Mouse (Mus musculus) MEL (cell line): ENCODE data around the gene Kcnn1. TPM values are rescaled to one million over a fixed set of nuclear protein-coding genes. Genes with fewer than 3 reads are reported as not detected.

Experiments
- DNase-seq: peaks from one replicate; pipeline ENCODE4 v3.0.0; 2011; ENCODE audit warnings: low read depth, low spot score
- H3K27ac ChIP-seq: 2 replicates; pipeline ENCODE4 v1.5.1; 2012; ENCODE audit warnings: low read depth, mild to moderate bottlenecking, control low read depth, low read length, moderate library complexity; ENCODE audit not compliant: control insufficient read depth
- H3K27me3 ChIP-seq, 2 experiments: fragments of 150-350 bp in 1 of 2; sonication (generic) in 1 of 2; 2 replicates each; pipeline ENCODE4 v1.6.1; 2012; ENCODE audit warnings: low read length in 2 of 2, mild to moderate bottlenecking in 2 of 2, improper control_type of control experiment in 1 of 2, moderate library complexity in 1 of 2; ENCODE audit not compliant: insufficient read depth in 2 of 2, control insufficient read depth in 1 of 2
- H3K36me3 ChIP-seq, 2 experiments: 2 replicates each; pipeline ENCODE4 v1.6.1; 2012 to 2014; ENCODE audit warnings: low read length in 2 of 2, improper control_type of control experiment in 1 of 2, inconsistent platforms in 1 of 2, mild to moderate bottlenecking in 1 of 2; ENCODE audit not compliant: insufficient read depth in 2 of 2, control insufficient read depth in 1 of 2
- H3K4me1 ChIP-seq, 2 experiments: fragments of 150-350 bp in 1 of 2; sonication (generic) in 1 of 2; 2 replicates each; pipeline ENCODE4 v1.6.1; 2012; ENCODE audit warnings: low read length in 2 of 2, improper control_type of control experiment in 1 of 2, mild to moderate bottlenecking in 1 of 2; ENCODE audit not compliant: insufficient read depth in 2 of 2, control insufficient read depth in 1 of 2
- H3K4me3 ChIP-seq, 2 experiments: fragments of 150-350 bp in 1 of 2; sonication (generic) in 1 of 2; 2 replicates each; pipeline ENCODE4 v1.5.1; 2012; ENCODE audit warnings: low read depth in 2 of 2, low read length in 2 of 2, mild to moderate bottlenecking in 2 of 2, moderate library complexity in 2 of 2, control low read depth in 1 of 2, improper control_type of control experiment in 1 of 2; ENCODE audit not compliant: control insufficient read depth in 1 of 2, insufficient read depth in 1 of 2
- H3K79me2 ChIP-seq: 2 replicates; pipeline ENCODE4 v1.6.1; 2012; ENCODE audit warnings: mild to moderate bottlenecking, low read length, moderate library complexity; ENCODE audit not compliant: control insufficient read depth, poor library complexity, insufficient read depth
- H3K9ac ChIP-seq: 2 replicates; pipeline ENCODE4 v1.6.1; 2012; ENCODE audit warnings: low read depth, mild to moderate bottlenecking, control low read depth, low read length, moderate library complexity; ENCODE audit not compliant: control insufficient read depth, poor library complexity, severe bottlenecking
- H3K9me3 ChIP-seq: fragments of 150-350 bp; sonication (generic); replicated peaks from 2 replicates; pipeline ENCODE4 v1.6.1; 2012; ENCODE audit warnings: mild to moderate bottlenecking, low read length, improper control_type of control experiment, moderate library complexity; ENCODE audit not compliant: insufficient read depth
- CHD1 ChIP-seq: IDR thresholded peaks from 2 replicates; pipeline ENCODE4 v1.6.1; 2012; ENCODE audit warnings: low read depth, mild to moderate bottlenecking, inconsistent platforms, low read length, improper control_type of control experiment
- ELF1 ChIP-seq: IDR thresholded peaks from 2 replicates; pipeline ENCODE4 v1.6.1; 2014; ENCODE audit warnings: low read depth, mild to moderate bottlenecking, inconsistent platforms, low read length, improper control_type of control experiment, moderate library complexity
- JUND ChIP-seq: IDR thresholded peaks from 2 replicates; pipeline ENCODE4 v1.6.1; 2011; ENCODE audit warnings: low read depth, mild to moderate bottlenecking, improper control_type of control experiment, low read length
- KAT2A ChIP-seq: conservative IDR thresholded peaks from 2 replicates; pipeline ENCODE4 v1.6.1; 2012; ENCODE audit warnings: low read depth, low read length, improper control_type of control experiment, inconsistent platforms
- MAFK ChIP-seq: IDR thresholded peaks from 2 replicates; pipeline ENCODE4 v1.6.1; 2011; ENCODE audit warnings: low read depth, mild to moderate bottlenecking, low read length, improper control_type of control experiment, borderline replicate concordance
- MAZ ChIP-seq: IDR thresholded peaks from 2 replicates; pipeline ENCODE4 v1.6.1; 2012; ENCODE audit warnings: low read depth, mild to moderate bottlenecking, inconsistent platforms, low read length, improper control_type of control experiment
- USF1 ChIP-seq: IDR thresholded peaks from 2 replicates; pipeline ENCODE4 v1.6.1; 2014; ENCODE audit warnings: low read depth, mild to moderate bottlenecking, inconsistent platforms, low read length, improper control_type of control experiment, moderate library complexity
- USF2 ChIP-seq, 2 experiments: IDR thresholded peaks; 2 replicates each; pipeline ENCODE4 v1.6.1; 2011 to 2012; ENCODE audit warnings: improper control_type of control experiment in 2 of 2, low read length in 2 of 2, borderline replicate concordance in 1 of 2, inconsistent platforms in 1 of 2, low read depth in 1 of 2, mild to moderate bottlenecking in 1 of 2; ENCODE audit not compliant: insufficient read depth in 1 of 2
- ZC3H11A ChIP-seq: IDR thresholded peaks from 2 replicates; pipeline ENCODE4 v1.6.1; 2012; ENCODE audit warnings: low read depth, mild to moderate bottlenecking, inconsistent platforms, low read length, improper control_type of control experiment
- polyA plus RNA-seq, 2 experiments: library from polyadenylated mRNA; stranded (reverse) in 1 of 2; unstranded in 1 of 2; fragments of >175 nt in 1 of 2; fragments of >200 nt in 1 of 2; gene quantifications; 2 replicates each; pipeline versions ENCODE4 v1.2.1 to v1.2.4; 2012; ENCODE audit warnings: low replicate concordance in 2 of 2, low read depth in 1 of 2; ENCODE audit not compliant: insufficient read length in 2 of 2, insufficient read depth in 1 of 2, missing spikeins in 1 of 2
- total RNA-seq: library from RNA; depleted of rRNA; stranded (reverse); fragments of 300-350 nt; gene quantifications from 2 replicates; pipeline ENCODE4 v1.2.3, GENCODE M21; 2012

Gene Kcnn1
- total and polyA plus RNA-seq, 3 experiments, result 8.9 to 10.7 TPM; not detected in 1

- Histone ChIP-seq H3K4me1 (0 out of 4 replicates have a peak, but pooled peaks cover 0 to 3% of the 10 kb centered on the region in 2 experiments), H3K27ac (no peak overlapping the region), H3K9me3 (no peaks in the 10 kb centered on the region), H3K4me3 (no peak overlapping the region), H3K27me3 (no peaks in the 10 kb centered on the region), H3K36me3 (no peaks in the 10 kb centered on the region)
- no peak for DNase-seq
- TF ChIP-seq MAFK, result no peak
- TF ChIP-seq JUND, result no peak
- TF ChIP-seq MAZ, result no peak
- TF ChIP-seq CHD1, result no peak
- TF ChIP-seq USF2 (IDR thresholded peaks at IDR 0.05; ENCODE audit: borderline replicate concordance in 1 of 2, insufficient read depth in 1 of 2, low read depth in 1 of 2, low read length in 2 of 2), result no peak
- TF ChIP-seq, all 39 proteins: peak for 0
- Histone ChIP-seq H3K79me2 (no peaks in the 10 kb centered on the region), H3K9ac (no peak overlapping the region)
Measured at GRCm38 (mm10) chr8:70878178-70878577, 15.1 kb upstream of the Kcnn1 start.

- no peak overlapping the region for H3K27ac ChIP-seq
- peaks cover 5% of the 10 kb centered on the region for H3K79me2 ChIP-seq
- no peaks in the 10 kb centered on the region for H3K9me3 ChIP-seq
- DNase-seq, result no peak
- H3K4me1 ChIP-seq, result peaks cover 0 to 7% of the 10 kb centered on the region in 2 experiments; a peak in 1 of 4 replicates
- H3K4me3 ChIP-seq, result no peak overlapping the region
- no peaks in the 10 kb centered on the region for H3K27me3 ChIP-seq
- H3K36me3 ChIP-seq, result no peaks in the 10 kb centered on the region
- TF ChIP-seq ELF1 (no peak), KAT2A (no peak)
- H3K9ac ChIP-seq, result no peak overlapping the region
Measured at GRCm38 (mm10) chr8:70876382-70876781, 13.3 kb upstream of the Kcnn1 start.

- H3K27me3 ChIP-seq, result no peaks in the 10 kb centered on the region
- H3K27ac ChIP-seq, result no peak overlapping the region
- H3K79me2 ChIP-seq, result peaks cover 5% of the 10 kb centered on the region
- TF ChIP-seq ZC3H11A (no peak), USF1 (no peak)
- peaks cover 0 to 7% of the 10 kb centered on the region in 2 experiments; a peak in 1 of 4 replicates for H3K4me1 ChIP-seq
- no peak overlapping the region for H3K9ac ChIP-seq
- no peak overlapping the region for H3K4me3 ChIP-seq
- DNase-seq, result no peak
- H3K36me3 ChIP-seq, result no peaks in the 10 kb centered on the region
- no peaks in the 10 kb centered on the region for H3K9me3 ChIP-seq
Measured at GRCm38 (mm10) chr8:70874441-70874840, 11.4 kb upstream of the Kcnn1 start.
